Mouse (Mus musculus): Measurements from ENCODE around the gene Retsat. TPM values are rescaled to one million over a fixed set of nuclear protein-coding genes. Genes with fewer than 3 reads are reported as not detected.

The Retsat gene
- total RNA-seq, 2 experiments from 2014 or later: 70.2 to 71.6 TPM

- intact Hi-C loops (cut with DNase I): no loop called here
- DNase-seq: no peak
Measured at GRCm38 (mm10) chr6:72619734-72620532, 21.7 kb downstream of the Retsat start.

GRCm38 (mm10) chr6:72620920-72621319 lies 22.6 kb downstream of the Retsat start:
- DNase-seq: no peak
- intact Hi-C loops (cut with DNase I): no loop called here

DNA sequence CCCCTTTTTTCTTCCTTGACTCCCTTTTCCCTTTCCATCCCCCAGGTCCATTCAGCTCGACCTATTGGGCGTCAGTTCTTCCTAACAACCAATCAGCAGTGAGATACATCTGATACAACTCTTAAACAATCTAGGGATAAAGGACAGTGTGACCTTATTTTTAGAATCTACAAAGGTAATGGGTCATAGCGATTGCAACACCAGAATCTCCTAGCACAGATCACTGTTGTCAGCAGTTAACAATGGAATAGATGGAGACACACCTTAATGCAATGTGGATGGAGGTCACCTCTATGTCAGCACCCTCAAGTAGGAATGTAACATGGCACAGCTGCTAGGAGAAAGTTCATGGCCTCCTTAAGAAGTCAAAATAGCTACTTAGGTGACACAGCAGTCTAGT lies 24.6 kb downstream of the Retsat start:
- intact Hi-C loops (cut with DNase I): no loop called here
- no peak for DNase-seq

DNA sequence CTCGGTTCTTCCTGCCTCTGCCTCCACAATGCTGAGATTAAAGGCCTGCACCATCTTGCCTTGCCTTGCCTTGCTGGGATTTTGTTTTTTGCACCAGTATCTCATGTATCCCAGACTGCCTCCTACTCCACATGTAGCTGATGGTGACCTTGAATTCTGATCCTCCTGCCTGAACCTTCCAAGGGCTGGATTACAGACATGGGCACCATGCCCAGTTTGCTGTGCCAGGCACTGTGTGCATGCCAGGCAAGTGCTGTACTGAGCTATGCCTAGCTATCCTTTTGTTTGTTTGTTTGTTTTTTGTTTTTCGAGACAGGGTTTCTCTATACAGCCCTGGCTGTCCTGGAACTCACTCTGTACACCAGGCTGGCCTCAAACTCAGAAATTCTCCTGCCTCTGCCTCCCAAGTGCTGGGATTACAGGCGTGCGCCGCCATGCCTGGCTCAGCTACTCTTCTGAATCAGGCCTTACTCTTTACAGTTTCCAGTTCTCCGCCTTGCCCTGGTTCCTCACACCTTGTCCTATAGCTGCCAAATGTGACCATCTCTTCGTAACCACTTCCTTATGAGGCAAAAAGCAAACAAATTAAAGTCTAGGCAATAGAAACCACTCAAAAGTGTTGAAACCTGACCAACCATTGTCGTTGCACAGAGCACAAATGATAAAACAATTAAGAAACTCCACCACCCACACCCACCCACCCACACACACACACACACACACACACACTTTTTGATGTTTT lies 25.6 kb downstream of the Retsat start:
- DNase-seq: peak; percentile 34 to 39
- intact Hi-C loops (cut with DNase I): no loop called here

DNA sequence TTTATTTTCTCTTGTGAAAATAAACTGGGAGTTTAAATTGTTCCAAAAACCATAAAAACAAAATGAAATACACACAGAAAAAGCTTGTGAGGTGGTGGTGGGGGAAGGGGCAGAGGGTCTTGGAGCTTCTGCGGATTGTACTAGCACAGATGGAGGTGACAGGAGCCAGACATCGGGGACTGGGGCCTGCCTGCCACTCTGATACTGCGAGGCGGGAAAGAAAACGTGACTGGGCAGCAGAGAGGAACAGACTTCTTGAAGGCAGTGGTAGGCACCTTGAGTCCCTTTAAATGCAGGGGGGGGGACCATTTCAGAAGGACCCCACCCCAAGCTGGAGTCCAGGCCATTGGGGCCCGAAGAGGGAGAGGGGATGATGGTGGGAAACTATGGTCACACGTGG lies 28.1 kb downstream of the Retsat start:
- DNase-seq: no peak
- intact Hi-C loops (cut with DNase I): no loop called here

GRCm38 (mm10) chr6:72627276-72627675 lies 29.0 kb downstream of the Retsat start:
- intact Hi-C loops (cut with DNase I): no loop called here
- DNase-seq: no peak

DNA sequence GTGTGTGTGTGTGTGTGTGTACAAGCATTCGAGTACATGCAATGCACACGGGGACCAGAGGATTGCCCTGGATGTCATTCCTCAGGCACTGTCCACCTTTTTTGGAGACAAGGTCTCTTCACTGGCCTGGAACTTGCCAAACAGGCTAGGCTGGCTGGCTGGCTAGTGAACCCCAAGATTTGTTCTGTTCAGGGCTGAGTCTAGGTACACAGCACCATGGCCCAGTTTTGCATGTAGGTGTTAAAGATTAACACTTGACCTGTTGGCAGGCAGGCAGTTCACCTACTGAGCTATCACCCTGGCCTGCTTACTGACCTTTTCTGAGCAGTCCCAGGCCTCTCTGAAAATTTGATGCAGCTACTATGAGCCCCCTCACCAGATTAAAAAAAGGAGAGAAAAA lies 32.1 kb downstream of the Retsat start:
- intact Hi-C loops (cut with DNase I): loop anchor here (5.0 to 10.0 kb wide), 2 partner anchors 37 to 594 kb away; partner anchors contain the start of gene Dnah6
- DNase-seq: no peak

DNA sequence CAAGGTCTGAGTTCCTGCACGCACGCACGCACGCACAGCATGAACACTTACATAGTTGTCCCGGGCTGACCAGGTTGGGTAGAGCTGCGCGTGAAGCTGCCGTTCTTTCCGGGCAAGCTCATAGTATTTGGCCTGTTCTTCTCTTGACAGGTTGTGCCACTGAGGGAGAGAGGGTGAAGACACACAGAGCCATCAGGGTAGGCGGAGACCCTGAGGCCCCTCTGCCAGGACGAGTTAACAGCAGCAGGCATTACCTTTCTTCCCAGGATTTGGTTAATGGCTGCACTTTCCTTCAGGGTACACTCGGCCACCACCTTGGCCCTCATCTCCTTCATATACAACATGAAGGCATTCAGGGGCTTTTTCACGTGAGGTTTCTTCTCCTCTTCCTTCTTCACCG lies 32.7 kb downstream of the Retsat start:
- intact Hi-C loops (cut with DNase I): loop anchor here (5.0 to 10.0 kb wide), 2 partner anchors 36 to 594 kb away; partner anchors contain the start of gene Dnah6

GRCm38 (mm10) chr6:72631700-72632099 lies 33.4 kb downstream of the Retsat start:
- intact Hi-C loops (cut with DNase I): loop anchor here (5.0 to 10.0 kb wide), 2 partner anchors 36 to 593 kb away; partner anchors contain the start of gene Dnah6
- DNase-seq: no peak

More for the DNA sequence above, 32.7 kb downstream of the Retsat start:
- no peak for DNase-seq

- intact Hi-C loops (cut with DNase I): loop anchor here (2.0 to 10.0 kb wide), 3 partner anchors 33 to 590 kb away; partner anchors contain the start of genes Dnah6 and Tcf7l1
- no peak for DNase-seq
Measured at GRCm38 (mm10) chr6:72634311-72634710, 36.0 kb downstream of the Retsat start.

GRCm38 (mm10) chr6:72635760-72636431 lies 37.6 kb downstream of the Retsat start:
- peak; percentile 37 to 46 for DNase-seq
- intact Hi-C loops (cut with DNase I): loop anchor here (2.0 to 10.0 kb wide), 4 partner anchors 116 to 589 kb away; partner anchors contain the start of genes Dnah6 and Tcf7l1

DNA sequence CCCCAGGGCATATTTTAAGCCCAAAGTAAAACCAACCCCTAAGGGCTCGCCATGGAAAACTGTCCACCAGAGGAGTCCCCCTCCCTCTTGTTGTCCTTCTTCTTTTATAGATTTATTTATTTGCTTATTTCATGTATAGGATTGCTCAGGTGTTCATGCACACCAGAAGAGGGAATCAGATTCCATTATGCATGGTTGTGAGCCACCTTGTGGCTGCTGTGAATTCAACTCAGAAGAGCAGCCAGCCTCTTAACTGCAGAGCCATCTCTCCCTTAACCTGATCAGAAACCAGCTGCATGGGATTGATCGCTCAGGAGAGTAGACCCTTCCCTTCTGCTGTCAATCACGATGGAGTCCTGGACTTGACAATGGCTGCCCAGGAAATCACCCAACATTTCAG lies 38.7 kb downstream of the Retsat start:
- intact Hi-C loops (cut with DNase I): loop anchor here (5.0 to 10.0 kb wide), 3 partner anchors 115 to 588 kb away; partner anchors contain the start of gene Dnah6
- DNase-seq: no peak

DNA sequence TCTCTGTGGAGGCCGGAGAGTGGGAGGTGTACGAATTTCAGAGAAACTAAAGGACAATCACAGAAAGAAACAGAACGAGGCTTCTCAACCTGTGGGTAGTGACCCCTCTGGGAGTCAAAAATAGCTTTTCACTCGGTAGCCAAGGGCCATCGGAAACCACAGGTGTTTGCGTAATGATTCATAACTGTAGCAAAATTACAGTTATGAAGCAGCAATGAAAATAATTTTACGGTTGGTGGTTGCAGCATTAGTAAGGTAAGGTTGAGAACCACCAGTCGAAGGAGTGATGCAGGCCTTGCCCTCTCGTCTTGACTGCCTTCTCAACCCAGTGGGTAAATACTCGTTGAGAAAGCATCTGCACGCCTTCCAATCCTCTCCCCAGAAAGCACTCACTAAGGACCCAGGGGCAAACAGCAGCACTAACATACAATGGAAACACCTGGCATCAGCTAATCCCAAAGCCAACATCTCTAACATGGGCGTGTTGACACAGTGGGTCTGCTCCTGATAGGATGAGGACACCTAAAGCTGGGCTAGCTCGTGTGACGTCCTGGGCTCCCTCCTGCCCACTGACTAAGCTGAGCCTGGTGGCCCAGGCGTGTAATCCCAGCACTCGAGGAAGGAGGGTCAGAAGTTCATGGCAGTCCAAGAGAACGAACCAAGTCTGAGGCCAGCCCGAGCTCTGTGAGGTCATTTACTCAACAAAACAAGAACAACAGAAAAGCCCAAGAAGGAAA lies 43.1 kb downstream of the Retsat start:
- intact Hi-C loops (cut with DNase I): no loop called here

GRCm38 (mm10) chr6:72644576-72644975 lies 46.3 kb downstream of the Retsat start:
- intact Hi-C loops (cut with DNase I): no loop called here
- DNase-seq: no peak

More for the DNA sequence above, 43.1 kb downstream of the Retsat start:
- DNase-seq: no peak

DNA sequence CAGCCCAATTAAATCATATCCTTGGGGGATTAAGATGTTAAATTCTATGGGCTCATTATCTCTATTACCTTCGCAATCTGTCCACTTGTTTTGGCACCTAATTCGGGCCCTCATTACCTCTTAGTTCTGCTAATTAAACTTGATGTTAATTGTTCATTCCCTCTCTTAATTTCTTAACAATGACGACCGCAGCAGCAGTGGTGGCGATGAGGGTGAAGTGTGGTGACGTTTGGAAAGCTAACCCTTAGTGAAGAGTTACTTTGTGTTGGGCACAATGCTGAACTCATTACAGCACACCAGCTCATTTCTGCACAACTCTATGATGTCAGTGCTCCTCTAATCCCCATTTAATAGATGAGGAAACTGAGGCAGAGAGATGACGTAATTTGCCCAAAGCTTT lies 47.1 kb downstream of the Retsat start:
- intact Hi-C loops (cut with DNase I): no loop called here
- no peak for DNase-seq

DNA sequence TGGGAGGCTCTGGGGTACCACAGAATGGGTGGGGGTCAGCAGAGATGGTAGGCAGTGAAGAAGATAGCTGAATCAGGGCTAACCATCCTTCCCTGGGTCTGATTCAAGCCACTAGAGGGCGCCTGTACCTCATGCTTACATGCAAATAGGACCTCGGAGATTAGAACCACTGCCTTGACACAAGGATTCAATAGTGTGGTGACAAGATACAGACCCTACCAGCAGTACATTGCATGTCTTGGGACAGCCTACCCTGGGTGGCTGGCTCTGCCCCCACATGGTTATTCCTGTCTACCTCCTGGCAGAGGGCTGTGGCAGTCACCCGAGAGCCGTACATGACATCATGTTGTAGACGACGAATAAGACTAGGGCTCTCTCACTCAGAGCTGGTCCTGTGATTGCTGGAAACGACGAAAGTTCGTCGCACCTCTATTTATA lies 49.1 kb downstream of the Retsat start:
- peak; percentile 51 to 57 for DNase-seq
- intact Hi-C loops (cut with DNase I): no loop called here

- intact Hi-C loops (cut with DNase I): no loop called here
- DNase-seq: no peak
Measured at GRCm38 (mm10) chr6:72648002-72648595, 49.8 kb downstream of the Retsat start.

DNA sequence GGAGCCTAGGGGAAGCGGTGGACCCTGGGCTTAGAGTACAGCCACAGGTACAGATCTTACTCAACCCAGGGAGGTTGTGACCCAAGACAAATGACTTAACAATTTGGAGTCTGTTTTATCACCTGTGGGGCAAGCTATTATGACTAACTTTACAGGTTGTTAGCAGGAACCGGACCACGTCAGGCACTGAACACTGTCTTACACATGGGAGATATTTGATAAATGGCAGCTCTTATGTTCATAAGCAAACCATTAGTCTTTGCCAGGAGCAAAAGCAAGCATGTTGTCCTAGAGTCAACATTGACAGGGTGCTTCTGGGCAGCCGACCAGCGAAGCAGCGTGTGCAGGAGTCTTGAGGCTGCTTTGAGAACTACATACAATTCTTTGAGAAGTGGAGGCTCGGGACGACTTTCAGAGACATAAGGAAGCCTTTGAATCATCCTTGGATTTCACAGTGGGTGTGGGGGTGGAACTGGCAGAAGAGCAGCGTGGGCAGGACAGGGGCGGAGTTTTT lies 52.1 kb downstream of the Retsat start:
- no peak for DNase-seq
- intact Hi-C loops (cut with DNase I): no loop called here

DNA sequence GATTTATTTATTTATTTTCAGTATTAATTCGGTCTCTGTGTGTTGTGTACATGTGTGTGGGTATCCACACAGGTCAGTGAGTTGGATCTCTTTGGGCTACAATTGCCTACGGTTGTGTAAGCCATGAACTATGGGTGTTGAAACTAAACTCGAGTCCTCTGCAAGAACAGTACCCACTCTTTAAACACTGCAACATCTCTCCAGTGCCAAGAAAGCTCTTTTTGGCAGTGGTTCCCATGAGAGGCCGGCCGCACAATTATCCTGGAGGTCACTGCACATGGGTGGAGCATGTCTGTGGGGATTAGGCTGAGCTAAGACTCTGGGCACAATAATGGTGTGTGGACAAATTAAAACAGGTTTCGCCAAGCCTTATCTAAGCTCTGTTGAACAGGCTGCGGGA lies 55.1 kb downstream of the Retsat start:
- peak; percentile 22 to 62 for DNase-seq
- intact Hi-C loops (cut with DNase I): no loop called here

Data from gastrocnemius, postnatal 36 days (tissue).